Mouse (Mus musculus): ENCODE measurements around the gene Btbd35f8. TPM values are rescaled to one million over a fixed set of nuclear protein-coding genes. Genes with fewer than 3 reads are reported as not detected.
"Not testable (repeated sequence)": the region's sequence is repeated elsewhere in the genome, so short reads cannot be mapped to it uniquely, and the experiment has no call there.

Gene Btbd35f8
- not detected in 2 replicates for polyA plus RNA-seq (2012; rRNA removed)

DNA sequence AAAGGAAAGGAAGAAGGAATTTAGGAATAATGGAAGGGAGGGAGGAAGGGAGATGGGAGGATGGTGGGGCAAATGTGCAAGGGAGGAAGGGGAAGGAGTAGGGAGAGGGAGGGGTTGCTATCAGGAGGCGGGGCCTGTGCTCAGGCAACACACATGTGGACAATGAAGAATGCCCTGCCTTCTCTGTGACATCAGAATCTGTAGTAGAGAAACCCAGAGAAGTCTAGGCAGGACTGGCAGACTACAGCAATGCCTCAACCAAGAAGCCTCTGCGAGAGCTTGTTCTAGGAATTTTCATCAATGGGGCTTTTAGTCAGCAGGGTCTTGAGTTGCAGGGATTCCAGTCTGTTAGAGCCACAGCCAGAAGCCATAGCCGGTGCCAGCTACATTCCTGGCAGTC is at the start of gene Btbd35f8:
Btbd35f8 (plus strand) TSS at position 301 of the 400 bp plus-strand sequence.
- not testable (repeated sequence) for H3K27me3 ChIP-seq (ENCODE audit: control insufficient read depth, insufficient read depth, low read length); H3K27ac ChIP-seq (ENCODE audit: insufficient read depth, low read length); H3K4me3 ChIP-seq (replicated peaks; ENCODE audit: insufficient read depth, low read depth, low read length); H3K4me1 ChIP-seq (ENCODE audit: control insufficient read depth, insufficient read depth, low read length); DNase-seq
- WGBS, result no CpG with 5 or more reads among the region's 3 CpGs

Other genes starting within 250 kb of the Btbd35f8 start
- gene Spin2g, start 211.8 kb upstream of the Btbd35f8 start, polyA plus RNA-seq (2012; rRNA removed), result not detected in 2 replicates